19 mouse cellular contexts compared by ENCODE assay signal in the genomic region with DNA sequence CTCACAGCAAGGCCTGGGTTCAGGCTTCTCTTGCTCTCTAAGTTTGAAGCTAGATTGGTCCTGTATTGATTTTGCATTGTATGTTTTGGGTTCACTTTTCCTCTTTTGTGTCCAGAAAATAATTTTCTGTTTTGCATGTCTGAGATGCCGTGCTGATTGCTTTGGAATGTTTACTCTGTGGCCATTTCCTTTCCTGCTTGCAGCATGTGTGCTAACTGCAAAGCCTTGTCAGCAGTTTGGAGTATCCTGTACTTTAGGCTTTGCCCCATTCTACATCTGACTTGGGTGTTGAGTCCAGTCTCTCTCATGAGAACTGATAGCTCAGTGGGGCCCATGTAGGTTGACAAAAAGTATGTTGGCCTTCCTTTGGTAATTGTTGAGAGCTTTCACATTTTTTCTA. TPM values are rescaled to one million over a fixed set of nuclear protein-coding genes. Genes with fewer than 3 reads are reported as not detected.
A peak's percentile ranks its signal among the peaks of the same experiment; 100 is the strongest.
DNase-seq lines count a peak whose midpoint lies in the region; ATAC-seq and TF ChIP-seq lines count a peak whose summit lies in the region.
"Had no signal": no experiment of that assay in that cellular context is flagged by ENCODE, and none has a peak within 500 bp of the region (broad histone marks: within the 10 kb centered on the region; RNA-seq: fewer than 3 reads in every experiment).

No protein-coding gene starts in this region.

- no peak overlapping the region for H3K4me3 ChIP-seq in heart, embryonic 12.5 days
- H3K4me3 ChIP-seq in kidney, postnatal 0 days (replicated peaks; ENCODE audit: low read depth, low read length), result no peak overlapping the region
- H3K4me3 ChIP-seq in kidney, embryonic 14.5 days (ENCODE audit: low read length), result no peak overlapping the region
- no peak overlapping the region for H3K4me3 ChIP-seq in embryonic fibroblast, embryonic 13.5 days (ENCODE audit: insufficient read depth, low read length)
- H3K4me3 ChIP-seq in liver, embryonic 15.5 days (replicated peaks), result no peak overlapping the region
- H3K4me3 ChIP-seq: forebrain, embryonic 12.5 days; limb, embryonic 12.5 days; neural tube, embryonic 13.5 days had no signal

- no peak for TF ChIP-seq POLR2A in embryonic fibroblast, embryonic 13.5 days (IDR thresholded peaks at IDR 0.05; ENCODE audit: low read depth, low read length)

- no peak for TF ChIP-seq CTCF in kidney, postnatal 0 days (IDR thresholded peaks at IDR 0.05; ENCODE audit: low read depth)
- no peak for TF ChIP-seq CTCF in embryonic fibroblast, embryonic 13.5 days (IDR thresholded peaks at IDR 0.05; ENCODE audit: borderline replicate concordance, insufficient read depth, low read length)

- H3K4me2 ChIP-seq in heart, embryonic 12.5 days, result no peak overlapping the region
- no peak overlapping the region for H3K4me2 ChIP-seq in kidney, postnatal 0 days (ENCODE audit: low read length)
- no peak overlapping the region for H3K4me2 ChIP-seq in kidney, embryonic 14.5 days (replicated peaks; ENCODE audit: low read depth, low read length)
- peak overlapping the region; percentile 31 for H3K4me2 ChIP-seq in liver, embryonic 15.5 days
- H3K4me2 ChIP-seq: forebrain, embryonic 12.5 days; limb, embryonic 12.5 days; midbrain, embryonic 11.5 days; neural tube, embryonic 13.5 days had no signal

- ATAC-seq in heart, embryonic 12.5 days (ENCODE audit: insufficient number of reproducible peaks, low FRiP score), result no peak
- no peak for ATAC-seq in kidney, postnatal 0 days (replicated peaks; ENCODE audit: low FRiP score, low read depth)
- ATAC-seq in kidney, embryonic 14.5 days (ENCODE audit: low FRiP score, low TSS enrichment), result no peak
- ATAC-seq in liver, embryonic 15.5 days (ENCODE audit: insufficient read depth), result no peak
- ATAC-seq in megakaryocyte, adult 5-6 weeks (ENCODE audit: poor library complexity, severe bottlenecking), result no peak
- ATAC-seq: hindbrain, embryonic 16.5 days had no signal

- H3K4me1 ChIP-seq in heart, embryonic 12.5 days (replicated peaks), result peaks cover 24% of the 10 kb centered on the region
- H3K4me1 ChIP-seq in kidney, postnatal 0 days (replicated peaks; ENCODE audit: insufficient read depth, low read length), result no peaks in the 10 kb centered on the region
- no peaks in the 10 kb centered on the region for H3K4me1 ChIP-seq in kidney, embryonic 14.5 days (ENCODE audit: control insufficient read depth, insufficient read depth, low read length)
- no peaks in the 10 kb centered on the region; the same call in 1 of the 2 replicates for H3K4me1 ChIP-seq in embryonic fibroblast, embryonic 13.5 days (ENCODE audit: control insufficient read depth, insufficient read depth, low read length)
- peaks cover 70% of the 10 kb centered on the region for H3K4me1 ChIP-seq in liver, embryonic 15.5 days (replicated peaks)
- H3K4me1 ChIP-seq: limb, embryonic 12.5 days had no signal

- no peaks in the 10 kb centered on the region for H3K9me3 ChIP-seq in heart, embryonic 12.5 days (replicated peaks)
- no peaks in the 10 kb centered on the region for H3K9me3 ChIP-seq in kidney, postnatal 0 days (replicated peaks; ENCODE audit: low read length)
- H3K9me3 ChIP-seq in kidney, embryonic 14.5 days (ENCODE audit: control insufficient read depth, low read length), result no peaks in the 10 kb centered on the region
- H3K9me3 ChIP-seq in liver, embryonic 15.5 days (replicated peaks), result no peaks in the 10 kb centered on the region
- H3K9me3 ChIP-seq: forebrain, embryonic 12.5 days; limb, embryonic 12.5 days; neural tube, embryonic 13.5 days had no signal

- peak overlapping the region; percentile 75 for H3K27ac ChIP-seq in heart, embryonic 12.5 days (ENCODE audit: poor library complexity, severe bottlenecking)
- H3K27ac ChIP-seq in kidney, postnatal 0 days, result no peak overlapping the region
- no peak overlapping the region for H3K27ac ChIP-seq in kidney, embryonic 14.5 days (ENCODE audit: low read depth, low read length)
- H3K27ac ChIP-seq in embryonic fibroblast, embryonic 13.5 days (ENCODE audit: insufficient read depth, low read length), result 0 out of 2 replicates have a peak overlapping the region, but pooled peaks have one; percentile 57
- H3K27ac ChIP-seq in liver, embryonic 15.5 days (replicated peaks), result peak overlapping the region; percentile 97
- H3K27ac ChIP-seq: forebrain, embryonic 12.5 days; limb, embryonic 12.5 days; neural tube, embryonic 13.5 days had no signal

- peaks cover 70% of the 10 kb centered on the region for H3K36me3 ChIP-seq in heart, embryonic 12.5 days
- peaks cover 29% of the 10 kb centered on the region for H3K36me3 ChIP-seq in kidney, postnatal 0 days (ENCODE audit: insufficient read depth, low read length)
- H3K36me3 ChIP-seq in kidney, embryonic 14.5 days (ENCODE audit: control insufficient read depth, insufficient read depth, low read length), result peaks cover 76% of the 10 kb centered on the region
- peaks cover 83% of the 10 kb centered on the region for H3K36me3 ChIP-seq in liver, embryonic 15.5 days (replicated peaks)

- H3K27me3 ChIP-seq in heart, embryonic 12.5 days (replicated peaks), result no peaks in the 10 kb centered on the region
- H3K27me3 ChIP-seq in kidney, postnatal 0 days (ENCODE audit: insufficient read depth, low read length), result no peaks in the 10 kb centered on the region
- no peaks in the 10 kb centered on the region for H3K27me3 ChIP-seq in kidney, embryonic 14.5 days (ENCODE audit: control insufficient read depth, insufficient read depth, low read length)
- no peaks in the 10 kb centered on the region for H3K27me3 ChIP-seq in liver, embryonic 15.5 days
- H3K27me3 ChIP-seq: CH12.LX; forebrain, embryonic 12.5 days; limb, embryonic 12.5 days; neural tube, embryonic 13.5 days had no signal

- no peak for DNase-seq in heart, adult 11 months
- peak; percentile 12 for DNase-seq in kidney, postnatal 0 days (ENCODE audit: low spot score)
- DNase-seq in thymus, postnatal 14 days, result no peak
- DNase-seq: adrenal gland, adult 2 months; cerebellum, adult 9-11 months; gastrocnemius, postnatal 36 days; layer of hippocampus, adult 9-11 months; thymus, postnatal 25 days had no signal

- H3K9ac ChIP-seq in heart, embryonic 12.5 days, result 0 out of 2 replicates have a peak overlapping the region, but pooled peaks have one; percentile 43
- no peak overlapping the region for H3K9ac ChIP-seq in kidney, postnatal 0 days (ENCODE audit: low read depth, low read length)
- H3K9ac ChIP-seq in kidney, embryonic 14.5 days (ENCODE audit: low read depth, low read length), result no peak overlapping the region
- H3K9ac ChIP-seq in liver, embryonic 15.5 days, result peak overlapping the region; percentile 35; the same call in 1 of the 2 replicates
- H3K9ac ChIP-seq: forebrain, embryonic 12.5 days; limb, embryonic 12.5 days; neural tube, embryonic 13.5 days had no signal

- 59% methylated on average over 1 of the region's 1 CpGs for WGBS in heart, embryonic 12.5 days
- 43% methylated on average over 1 of the region's 1 CpGs for WGBS in kidney, postnatal 0 days
- 55% methylated on average over 1 of the region's 1 CpGs for WGBS in kidney, embryonic 14.5 days
- WGBS in liver, embryonic 15.5 days (ENCODE audit: insufficient replicate concordance), result 64% methylated on average over 1 of the region's 1 CpGs

RNA-seq across cellular contexts. Expression of gene Nusap1, which starts 15.6 kb away (rescaled TPM):
- polyA plus RNA-seq in heart, embryonic 12.5 days (2016; fragmentation: Nextera tagmentation; extraction: Ambion mirVana), result 51.6 and 53.3 TPM in 2 replicates
- polyA plus RNA-seq in kidney, postnatal 0 days (2015; fragmentation: Nextera tagmentation; extraction: Ambion mirVana), result 31.9 and 38.7 TPM in 2 replicates
- polyA plus RNA-seq in kidney, embryonic 14.5 days (2014; fragmentation: Nextera tagmentation; extraction: Ambion mirVana), result 77.2 and 97.7 TPM in 2 replicates
- 33.0 and 59.3 TPM in 2 replicates for polyA plus RNA-seq in embryonic fibroblast, embryonic 13.5 days (2011; ENCODE audit: insufficient read length, low read depth, missing spikeins)
- polyA plus RNA-seq in liver, embryonic 15.5 days (2015; fragmentation: Nextera tagmentation; extraction: Ambion mirVana), result 88.1 and 94.0 TPM in 2 replicates
- total RNA-seq in megakaryocyte, adult 5-6 weeks (2015), result 144 and 159 TPM in 2 replicates
- 156 and 168 TPM in 2 replicates for total RNA-seq in megakaryocyte, adult 5-6 weeks (2017)

RNA-seq across cellular contexts. Expression of gene Oip5, which starts 15.8 kb away (rescaled TPM):
- polyA plus RNA-seq in heart, embryonic 12.5 days (2016; fragmentation: Nextera tagmentation; extraction: Ambion mirVana), result 24.3 and 28.3 TPM in 2 replicates
- polyA plus RNA-seq in kidney, postnatal 0 days (2015; fragmentation: Nextera tagmentation; extraction: Ambion mirVana), result 12.4 and 15.6 TPM in 2 replicates
- 35.5 and 38.6 TPM in 2 replicates for polyA plus RNA-seq in kidney, embryonic 14.5 days (2014; fragmentation: Nextera tagmentation; extraction: Ambion mirVana)
- polyA plus RNA-seq in embryonic fibroblast, embryonic 13.5 days (2011; ENCODE audit: insufficient read length, low read depth, missing spikeins), result 9.0 and 11.1 TPM in 2 replicates
- polyA plus RNA-seq in liver, embryonic 15.5 days (2015; fragmentation: Nextera tagmentation; extraction: Ambion mirVana), result 34.7 and 37.0 TPM in 2 replicates
- total RNA-seq in megakaryocyte, adult 5-6 weeks (2015), result 17.7 and 20.5 TPM in 2 replicates
- 15.3 and 17.2 TPM in 2 replicates for total RNA-seq in megakaryocyte, adult 5-6 weeks (2017)

RNA-seq across cellular contexts. Expression of gene Chp1, which starts 55.0 kb away (rescaled TPM):
- polyA plus RNA-seq in heart, embryonic 12.5 days (2016; fragmentation: Nextera tagmentation; extraction: Ambion mirVana), result 47.0 and 47.2 TPM in 2 replicates
- 68.8 and 72.2 TPM in 2 replicates for polyA plus RNA-seq in kidney, postnatal 0 days (2015; fragmentation: Nextera tagmentation; extraction: Ambion mirVana)
- 37.8 and 58.4 TPM in 2 replicates for polyA plus RNA-seq in kidney, embryonic 14.5 days (2014; fragmentation: Nextera tagmentation; extraction: Ambion mirVana)
- polyA plus RNA-seq in embryonic fibroblast, embryonic 13.5 days (2011; ENCODE audit: insufficient read length, low read depth, missing spikeins), result 113 and 129 TPM in 2 replicates
- polyA plus RNA-seq in liver, embryonic 15.5 days (2015; fragmentation: Nextera tagmentation; extraction: Ambion mirVana), result 56.1 and 62.6 TPM in 2 replicates
- total RNA-seq in megakaryocyte, adult 5-6 weeks (2015), result 90.6 and 99.8 TPM in 2 replicates
- 94.3 and 133 TPM in 2 replicates for total RNA-seq in megakaryocyte, adult 5-6 weeks (2017)

RNA-seq across cellular contexts. Expression of gene Exd1, which starts 55.1 kb away (rescaled TPM):
- 0.22 and 0.36 TPM in 2 replicates for polyA plus RNA-seq in heart, embryonic 12.5 days (2016; fragmentation: Nextera tagmentation; extraction: Ambion mirVana)
- 0.29 and 0.47 TPM in 2 replicates for polyA plus RNA-seq in kidney, postnatal 0 days (2015; fragmentation: Nextera tagmentation; extraction: Ambion mirVana)
- 0.09 and 0.38 TPM in 2 replicates for polyA plus RNA-seq in kidney, embryonic 14.5 days (2014; fragmentation: Nextera tagmentation; extraction: Ambion mirVana)
- 0.94 and 1.1 TPM in 2 replicates for polyA plus RNA-seq in embryonic fibroblast, embryonic 13.5 days (2011; ENCODE audit: insufficient read length, low read depth, missing spikeins)
- 0.08 and 0.15 TPM in 2 replicates for polyA plus RNA-seq in liver, embryonic 15.5 days (2015; fragmentation: Nextera tagmentation; extraction: Ambion mirVana)
- total RNA-seq in megakaryocyte, adult 5-6 weeks (2015), result 0.48 TPM in 1 of 2 replicates, not detected in the other
- total RNA-seq in megakaryocyte, adult 5-6 weeks (2017), result 0.04 TPM in 1 of 2 replicates, not detected in the other

Comparison
In these comparisons a context has a peak if more than half of its experiments do, and no peak if none do; other contexts are left out.
1. H3K27ac ChIP-seq: peak in heart, embryonic 12.5 days (single experiment), embryonic fibroblast, embryonic 13.5 days (single experiment) and liver, embryonic 15.5 days (single experiment); none in kidney, postnatal 0 days (single experiment) and kidney, embryonic 14.5 days (single experiment).
2. H3K9ac ChIP-seq: peak in heart, embryonic 12.5 days (single experiment) and liver, embryonic 15.5 days (single experiment); none in kidney, postnatal 0 days (single experiment) and kidney, embryonic 14.5 days (single experiment).